Mouse (Mus musculus) hindbrain, embryonic 10.5 days (tissue): Measurements from ENCODE around the gene Npnt. TPM values are rescaled to one million over a fixed set of nuclear protein-coding genes. Genes with fewer than 3 reads are reported as not detected.

Source experiments
- DNase-seq: peaks from one replicate; pipeline ENCODE4 v3.0.0-alpha.2; 2017; ENCODE audit warnings: low spot score
- H3K27ac ChIP-seq: fragments of 300-500 bp; sonication (generic); 2 replicates; pipeline ENCODE4 v1.5.1; 2016; ENCODE audit warnings: mild to moderate bottlenecking, moderate library complexity
- H3K27me3 ChIP-seq: fragments of 300-500 bp; sonication (generic); 2 replicates; pipeline ENCODE4 v1.6.1; 2016; ENCODE audit warnings: mild to moderate bottlenecking; ENCODE audit not compliant: poor library complexity, insufficient read depth, severe bottlenecking
- H3K36me3 ChIP-seq: fragments of 300-500 bp; sonication (generic); 2 replicates; pipeline ENCODE4 v1.6.1; 2016; ENCODE audit warnings: mild to moderate bottlenecking, moderate library complexity
- H3K4me1 ChIP-seq: fragments of 300-500 bp; sonication (generic); replicated peaks from 2 replicates; pipeline ENCODE4 v1.6.1; 2016; ENCODE audit warnings: mild to moderate bottlenecking
- H3K4me3 ChIP-seq: fragments of 300-500 bp; sonication (generic); 2 replicates; pipeline ENCODE4 v1.5.1; 2016; ENCODE audit warnings: mild to moderate bottlenecking, moderate library complexity
- H3K9me3 ChIP-seq: fragments of 300-500 bp; sonication (generic); 2 replicates; pipeline ENCODE4 v1.6.1; 2016; ENCODE audit warnings: mild to moderate bottlenecking, moderate library complexity
- WGBS: fragments of 180-500 bp; shearing (Covaris S2); methylation state at CpG from one replicate; pipeline ENCODE4 v1.1.7; 2016; 5-methylcytosine and 5-hydroxymethylcytosine counted together
- polyA plus RNA-seq: library from polyadenylated mRNA; unstranded; fragments of >200 nt; fragmentation: Nextera tagmentation; extraction: Ambion mirVana; gene quantifications from 2 replicates; pipeline ENCODE4 v1.2.1, GENCODE M21; 2016

Npnt gene
- polyA plus RNA-seq, 1 experiment from 2014 or later: 15.3 TPM

- H3K4me1 ChIP-seq: no peaks in the 10 kb centered on the region
- WGBS: 92% methylated on average over 9 of the region's 9 CpGs
- H3K36me3 ChIP-seq: no peaks in the 10 kb centered on the region
- DNase-seq: no peak
- no peaks in the 10 kb centered on the region for H3K27me3 ChIP-seq
- no peak overlapping the region for H3K27ac ChIP-seq
- H3K9me3 ChIP-seq: no peaks in the 10 kb centered on the region
- no peak overlapping the region for H3K4me3 ChIP-seq
Observed at GRCm38 (mm10) chr3:132928186-132928585, 21.9 kb downstream of the Npnt start.

DNA sequence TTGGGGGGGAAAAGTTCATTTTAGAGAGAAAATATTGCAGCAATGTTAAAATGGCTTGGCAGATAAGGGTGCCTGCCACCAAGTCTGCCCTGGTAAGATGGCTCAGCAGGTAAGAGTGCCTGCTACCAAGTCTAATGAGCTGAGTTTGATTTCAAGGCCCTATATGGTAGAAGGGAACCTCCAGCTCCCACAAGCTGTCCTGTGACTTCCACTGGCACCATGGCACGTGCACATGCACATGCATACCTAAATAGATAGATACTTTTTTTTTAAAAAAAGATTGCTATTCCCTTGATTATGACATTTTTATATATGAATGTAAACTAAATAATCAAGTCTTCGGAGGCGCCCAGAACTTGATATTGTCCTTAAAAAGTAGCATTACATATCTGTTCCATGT, 30.3 kb downstream of the Npnt start:
- no peaks in the 10 kb centered on the region for H3K36me3 ChIP-seq
- no peaks in the 10 kb centered on the region for H3K27me3 ChIP-seq
- H3K4me3 ChIP-seq: no peak overlapping the region
- WGBS: 93% methylated on average over 3 of the region's 3 CpGs
- no peaks in the 10 kb centered on the region; the same call in 1 of the 2 replicates for H3K4me1 ChIP-seq
- H3K27ac ChIP-seq: no peak overlapping the region
- H3K9me3 ChIP-seq: no peaks in the 10 kb centered on the region
- no peak for DNase-seq

DNA sequence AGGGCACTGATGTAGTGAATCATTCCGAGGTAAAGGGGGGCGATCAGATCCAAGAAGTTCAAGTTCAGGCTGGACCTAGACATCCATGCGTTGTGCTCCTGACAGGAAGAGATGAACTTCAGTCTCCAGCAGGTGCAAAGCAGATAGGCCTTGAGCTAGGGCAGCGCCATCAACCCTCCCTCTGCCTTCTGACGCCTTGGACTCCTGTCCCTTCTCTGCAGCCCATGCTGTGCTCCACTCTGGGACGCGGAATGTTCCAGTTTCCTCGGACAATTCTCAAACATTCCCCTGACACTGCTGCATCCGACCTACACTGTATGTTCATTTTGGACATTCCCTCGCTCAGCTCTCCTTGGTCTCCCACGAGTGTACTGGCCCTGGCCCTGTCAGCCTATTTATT, 30.9 kb downstream of the Npnt start:
- no peaks in the 10 kb centered on the region for H3K36me3 ChIP-seq
- no peaks in the 10 kb centered on the region for H3K9me3 ChIP-seq
- WGBS: 91% methylated on average over 11 of the region's 11 CpGs
- no peaks in the 10 kb centered on the region for H3K27me3 ChIP-seq
- no peak for DNase-seq
- H3K27ac ChIP-seq: no peak overlapping the region
- H3K4me3 ChIP-seq: no peak overlapping the region
- H3K4me1 ChIP-seq: no peaks in the 10 kb centered on the region; the same call in 1 of the 2 replicates

GRCm38 (mm10) chr3:132917356-132918090, 32.6 kb downstream of the Npnt start:
- no peaks in the 10 kb centered on the region for H3K9me3 ChIP-seq
- H3K27me3 ChIP-seq: no peaks in the 10 kb centered on the region
- no peaks in the 10 kb centered on the region; the same call in 1 of the 2 replicates for H3K4me1 ChIP-seq
- H3K36me3 ChIP-seq: no peaks in the 10 kb centered on the region
- WGBS: 87% methylated on average over 9 of the region's 9 CpGs
- H3K4me3 ChIP-seq: no peak overlapping the region
- no peak for DNase-seq
- H3K27ac ChIP-seq: no peak overlapping the region

DNA sequence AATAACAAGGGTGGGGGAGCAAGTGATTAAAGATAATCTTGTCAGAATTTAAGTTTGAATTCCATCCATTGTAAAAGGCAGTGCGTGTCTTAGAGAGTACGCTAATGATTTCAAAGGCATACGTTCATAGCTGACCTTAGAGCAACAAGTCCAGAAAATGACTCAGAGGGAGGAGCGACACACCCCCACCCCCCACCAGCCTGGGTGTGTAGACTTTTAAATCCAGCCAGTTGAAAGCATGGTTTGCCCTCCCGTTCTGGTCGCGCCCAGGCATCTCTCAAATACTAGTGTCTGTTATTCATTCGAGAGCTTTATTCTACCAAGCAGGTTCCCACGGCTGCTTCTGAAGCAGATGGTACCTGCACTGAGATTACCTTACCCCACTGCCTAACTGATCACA, 34.4 kb downstream of the Npnt start:
- no peaks in the 10 kb centered on the region for H3K36me3 ChIP-seq
- 82% methylated on average over 9 of the region's 9 CpGs for WGBS
- H3K4me3 ChIP-seq: no peak overlapping the region
- H3K4me1 ChIP-seq: no peaks in the 10 kb centered on the region
- H3K9me3 ChIP-seq: no peaks in the 10 kb centered on the region
- DNase-seq: no peak
- H3K27ac ChIP-seq: no peak overlapping the region
- no peaks in the 10 kb centered on the region for H3K27me3 ChIP-seq

DNA sequence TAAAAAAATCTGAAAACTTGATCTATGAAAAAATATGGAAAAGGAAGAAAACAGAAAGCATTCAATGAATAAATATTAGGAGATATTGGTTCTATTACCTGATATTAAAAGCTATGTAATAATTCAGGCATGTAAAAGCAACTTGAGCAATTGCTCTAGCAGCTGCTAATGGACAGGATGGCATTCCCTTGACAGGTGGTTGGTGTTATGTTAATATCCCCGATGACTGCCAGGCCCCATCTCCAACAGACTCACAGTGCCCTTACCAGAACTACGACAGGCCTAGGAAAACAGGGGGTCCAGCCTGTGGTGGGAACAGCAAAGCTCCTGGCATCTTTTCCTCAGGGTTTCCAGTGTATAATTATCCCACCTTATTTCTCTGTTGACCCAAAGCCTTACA, 37.7 kb downstream of the Npnt start:
- H3K36me3 ChIP-seq: no peaks in the 10 kb centered on the region
- no peaks in the 10 kb centered on the region for H3K4me1 ChIP-seq
- H3K4me3 ChIP-seq: no peak overlapping the region
- H3K9me3 ChIP-seq: no peaks in the 10 kb centered on the region
- H3K27ac ChIP-seq: no peak overlapping the region
- WGBS: 77% methylated on average over 2 of the region's 2 CpGs
- no peak for DNase-seq
- no peaks in the 10 kb centered on the region for H3K27me3 ChIP-seq

- no peak overlapping the region for H3K27ac ChIP-seq
- no peak for DNase-seq
- H3K27me3 ChIP-seq: no peaks in the 10 kb centered on the region
- no peaks in the 10 kb centered on the region for H3K4me1 ChIP-seq
- H3K4me3 ChIP-seq: no peak overlapping the region
- 62% methylated on average over 4 of the region's 4 CpGs for WGBS
- H3K9me3 ChIP-seq: no peaks in the 10 kb centered on the region
- H3K36me3 ChIP-seq: no peaks in the 10 kb centered on the region
Observed at GRCm38 (mm10) chr3:132911716-132912115, 38.4 kb downstream of the Npnt start.

- Histone ChIP-seq H3K9me3 (no peaks in the 10 kb centered on the region), H3K27me3 (no peaks in the 10 kb centered on the region), H3K4me3 (no peak overlapping the region), H3K27ac (no peak overlapping the region), H3K4me1 (no peaks in the 10 kb centered on the region), H3K36me3 (no peaks in the 10 kb centered on the region)
- WGBS: 93% methylated on average over 5 of the region's 5 CpGs
- DNase-seq: no peak
Observed at GRCm38 (mm10) chr3:132910727-132911126, 39.4 kb downstream of the Npnt start.

GRCm38 (mm10) chr3:132909736-132910135, 40.4 kb downstream of the Npnt start:
- no peaks in the 10 kb centered on the region for H3K4me1 ChIP-seq
- H3K27ac ChIP-seq: no peak overlapping the region
- H3K36me3 ChIP-seq: no peaks in the 10 kb centered on the region
- H3K27me3 ChIP-seq: no peaks in the 10 kb centered on the region
- no peak overlapping the region for H3K4me3 ChIP-seq
- WGBS: 71% methylated on average over 12 of the region's 12 CpGs
- H3K9me3 ChIP-seq: no peaks in the 10 kb centered on the region
- DNase-seq: no peak

- Histone ChIP-seq H3K36me3 (no peaks in the 10 kb centered on the region), H3K4me3 (no peak overlapping the region), H3K27me3 (no peaks in the 10 kb centered on the region), H3K27ac (no peak overlapping the region), H3K9me3 (no peaks in the 10 kb centered on the region), H3K4me1 (no peaks in the 10 kb centered on the region)
- DNase-seq: no peak
- WGBS: 86% methylated on average over 8 of the region's 8 CpGs
Observed at GRCm38 (mm10) chr3:132907506-132908203, 42.4 kb downstream of the Npnt start.

DNA sequence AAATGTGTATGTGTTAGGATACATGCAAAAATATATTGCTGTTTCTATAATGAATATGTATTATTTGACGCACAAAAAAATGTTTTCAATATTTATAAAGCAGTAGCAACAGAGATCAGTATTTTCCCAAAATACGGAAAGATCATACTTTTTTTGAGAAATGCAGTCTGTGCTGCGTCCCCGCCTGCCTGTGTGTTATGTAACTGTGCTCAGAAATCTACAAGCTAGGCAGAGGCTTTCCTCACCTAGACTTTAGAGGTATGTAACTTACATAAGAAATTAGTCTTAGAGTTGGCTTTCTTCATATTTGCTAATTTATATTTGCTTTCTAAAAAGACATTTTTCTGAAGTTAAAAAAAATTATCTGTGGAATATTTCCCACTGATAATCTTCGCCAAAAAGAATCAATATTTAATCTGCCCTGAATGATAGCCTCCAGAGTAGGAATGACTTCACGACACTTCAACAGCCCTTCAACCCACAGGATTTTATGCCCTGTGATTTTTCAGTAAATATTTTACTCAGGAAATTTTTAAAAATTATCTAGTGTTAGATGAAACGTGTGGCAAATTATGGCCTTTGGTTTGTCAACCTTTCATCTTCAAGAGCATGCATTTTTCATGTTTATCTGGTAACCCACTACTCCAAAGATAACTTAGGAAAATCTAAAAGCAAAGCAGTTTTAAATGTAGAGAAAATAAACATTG, 44.7 kb downstream of the Npnt start:
- 88% methylated on average over 7 of the region's 7 CpGs for WGBS
- DNase-seq: no peak
- Histone ChIP-seq H3K4me3 (no peak overlapping the region), H3K9me3 (no peaks in the 10 kb centered on the region), H3K4me1 (no peaks in the 10 kb centered on the region), H3K36me3 (no peaks in the 10 kb centered on the region), H3K27me3 (no peaks in the 10 kb centered on the region), H3K27ac (no peak overlapping the region)

DNA sequence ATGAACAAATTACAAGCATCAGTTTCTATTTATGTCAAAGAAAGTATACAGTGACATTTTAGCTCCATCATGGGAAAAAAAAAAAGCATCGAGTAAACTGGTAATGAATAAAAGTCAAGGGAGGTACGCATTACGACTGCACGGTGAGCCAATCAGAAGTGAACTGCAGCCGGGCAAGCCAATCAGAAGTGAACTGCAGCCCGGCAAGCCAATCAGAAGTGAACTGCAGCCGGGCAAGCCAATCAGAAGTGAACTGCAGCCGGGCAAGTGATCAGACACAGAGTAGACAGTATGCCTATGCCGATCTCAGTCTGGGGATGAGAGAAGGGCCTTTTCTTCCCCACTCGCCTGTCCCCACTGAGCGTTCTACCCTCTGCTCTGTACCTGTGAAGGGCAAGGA, 46.7 kb downstream of the Npnt start:
- Histone ChIP-seq H3K27ac (no peak overlapping the region), H3K27me3 (no peaks in the 10 kb centered on the region), H3K9me3 (no peaks in the 10 kb centered on the region), H3K36me3 (no peaks in the 10 kb centered on the region), H3K4me3 (no peak overlapping the region), H3K4me1 (no peaks in the 10 kb centered on the region)
- no peak for DNase-seq
- 98% methylated on average over 11 of the region's 11 CpGs for WGBS

GRCm38 (mm10) chr3:132902921-132903320, 47.2 kb downstream of the Npnt start:
- Histone ChIP-seq H3K4me3 (no peak overlapping the region), H3K36me3 (no peaks in the 10 kb centered on the region), H3K4me1 (no peaks in the 10 kb centered on the region), H3K9me3 (no peaks in the 10 kb centered on the region), H3K27me3 (no peaks in the 10 kb centered on the region), H3K27ac (no peak overlapping the region)
- no peak for DNase-seq
- 91% methylated on average over 5 of the region's 5 CpGs for WGBS
